Mouse (Mus musculus) heart, postnatal 36 days (tissue): Measurements from ENCODE around the gene Rest. TPM values are rescaled to one million over a fixed set of nuclear protein-coding genes. Genes with fewer than 3 reads are reported as not detected.

Experiments used
- DNase-seq, 2 experiments: peaks; one replicate each; pipeline ENCODE4 v3.0.0; 2021 to 2022
- intact Hi-C: fragments of 180-260 bp; cut with DNase I; formaldehyde crosslinking; loops from one replicate; pipeline ENCODE4 v1.15.1; 2025
- microRNA-seq, 2 experiments: library from miRNA; unstranded; fragments of <30 nt; microRNA quantifications; one replicate each; pipeline ENCODE4 v1.2.0; 2021; ENCODE audit warnings: borderline number of aligned reads in 2 of 2
- total RNA-seq, 2 experiments: library from RNA; stranded (reverse); gene quantifications; 2 replicates each; pipeline ENCODE4 v1.2.3; 2021

The Rest gene
- total RNA-seq, 2 experiments from 2014 or later: 14.8 to 16.5 TPM

- intact Hi-C loops: loop anchor here (2.0 kb wide), 1 partner anchor 41 kb away; no protein-coding TSS in a partner anchor
- DNase-seq: no peak
These were observed 42.7 kb downstream of the Rest start for GRCm38 (mm10) chr5:77307821-77308553.

DNA sequence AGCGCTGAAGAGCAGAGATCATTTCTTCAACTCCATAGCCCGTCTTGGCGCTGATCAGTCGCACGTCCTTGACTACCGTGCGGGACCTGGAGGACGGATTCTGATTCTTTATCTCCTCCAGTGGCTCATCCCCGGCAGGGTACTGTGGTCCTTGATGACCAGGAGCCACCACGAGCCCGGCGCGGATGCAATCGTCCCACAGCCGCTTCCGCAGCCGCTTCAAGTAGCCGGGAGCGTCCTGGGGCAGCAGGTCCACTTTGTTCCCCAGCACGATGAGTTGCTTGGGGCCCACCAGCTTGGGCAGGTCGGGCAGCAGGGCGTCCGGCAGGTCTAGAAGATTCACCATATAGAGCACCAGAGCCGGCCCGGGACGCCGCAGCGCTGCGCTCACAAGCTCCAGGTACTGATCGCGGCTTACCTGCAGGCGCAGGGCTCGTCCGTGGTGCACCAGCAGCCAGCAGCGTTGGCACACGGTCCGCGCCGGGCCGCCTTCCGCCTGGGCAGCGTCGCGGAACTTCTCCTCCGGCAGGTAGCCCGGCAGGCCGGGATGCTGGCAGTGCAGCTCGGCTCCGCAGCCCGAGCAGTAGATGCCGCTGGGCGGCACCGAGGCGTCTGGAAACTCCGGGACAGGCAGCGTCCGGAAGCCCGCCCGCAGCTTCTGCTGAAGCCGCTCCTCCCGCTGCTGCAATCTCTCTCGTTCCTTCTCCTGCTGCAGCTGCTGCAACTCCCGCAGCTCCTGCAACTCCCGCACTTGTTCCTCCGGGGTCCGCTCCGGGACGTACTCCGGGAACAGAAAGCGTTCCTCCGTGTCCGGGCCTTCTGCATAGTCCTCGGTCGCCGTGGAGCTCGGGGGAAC is 44.0 kb downstream of the Rest start:
- DNase-seq: no peak
- intact Hi-C loops: loop anchor here (2.0 kb wide), 1 partner anchor 42 kb away; no protein-coding TSS in a partner anchor

GRCm38 (mm10) chr5:77309924-77310772 is 44.9 kb downstream of the Rest start, which contains the start of the genes Noa1 and Polr2b:
TSS of gene Noa1 (minus strand) at chr5:77310084.
TSS of gene Polr2b (plus strand) at chr5:77310147.
- intact Hi-C loops: loop anchor here (2.0 kb wide), 1 partner anchor 43 kb away; no protein-coding TSS in a partner anchor
- DNase-seq: peak; percentile 99 to 100

DNA sequence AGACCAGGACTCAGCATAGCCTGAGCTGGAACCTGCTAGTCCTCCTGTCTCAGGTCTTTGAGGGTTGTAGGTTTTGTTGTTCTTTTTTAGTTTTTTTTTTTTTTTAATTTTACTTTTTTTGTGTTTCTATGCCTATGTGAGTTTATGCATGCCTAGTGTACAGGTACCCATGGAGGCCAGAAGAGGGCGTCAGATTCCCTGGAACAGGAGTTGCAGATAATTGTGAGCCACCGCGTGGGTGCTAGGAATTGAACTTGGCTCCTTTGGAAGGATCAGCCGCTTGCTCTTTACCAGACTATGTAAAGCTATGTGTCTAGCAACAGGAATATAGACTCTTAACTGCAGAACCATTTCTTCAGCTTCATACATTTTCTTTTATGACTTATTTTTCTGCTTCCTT is 48.9 kb downstream of the Rest start:
- intact Hi-C loops: no loop called here

DNA sequence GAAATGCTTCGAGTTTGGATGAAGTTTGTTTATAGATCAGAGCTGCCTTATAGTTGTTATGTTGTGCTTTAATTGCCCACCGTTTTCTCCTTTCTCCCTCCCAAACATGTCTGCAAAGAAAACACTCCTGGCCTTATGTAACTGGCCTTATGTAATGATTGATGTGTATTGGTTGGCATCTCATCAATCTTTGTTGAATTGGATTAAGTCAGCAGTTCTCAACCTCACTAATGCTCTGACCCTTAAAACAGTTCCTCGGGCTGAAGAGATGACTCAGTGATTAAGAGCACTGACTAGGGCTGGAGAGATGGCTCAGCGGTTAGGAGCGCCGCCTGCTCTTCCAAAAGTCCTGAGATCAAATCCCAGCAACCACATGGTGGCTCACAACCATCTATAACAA is 49.7 kb downstream of the Rest start:
- intact Hi-C loops: no loop called here
- no peak for DNase-seq

More for the DNA sequence above, 48.9 kb downstream of the Rest start:
- no peak for DNase-seq

DNA sequence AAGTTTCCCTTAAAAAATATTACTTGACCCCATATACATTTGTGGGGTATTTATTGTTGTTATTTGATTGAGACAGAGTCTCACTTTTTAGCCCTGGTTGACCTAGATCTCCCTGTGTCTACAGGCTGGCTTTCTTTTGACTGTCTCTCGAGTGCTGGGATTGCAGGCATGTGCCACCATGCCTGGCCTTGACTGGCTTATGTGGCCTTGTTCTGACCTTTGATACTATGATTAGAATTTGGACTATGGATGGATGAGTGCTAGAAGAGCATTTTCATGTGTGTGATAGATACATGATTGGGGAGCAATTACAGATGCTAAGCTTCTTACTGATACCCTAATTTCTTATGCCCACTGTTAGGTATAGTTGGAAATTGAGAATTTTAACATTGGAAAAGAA is 59.6 kb downstream of the Rest start:
- intact Hi-C loops: loop anchor here (10.0 kb wide), 1 partner anchor 340 kb away; no protein-coding TSS in a partner anchor
- DNase-seq: no peak

DNA sequence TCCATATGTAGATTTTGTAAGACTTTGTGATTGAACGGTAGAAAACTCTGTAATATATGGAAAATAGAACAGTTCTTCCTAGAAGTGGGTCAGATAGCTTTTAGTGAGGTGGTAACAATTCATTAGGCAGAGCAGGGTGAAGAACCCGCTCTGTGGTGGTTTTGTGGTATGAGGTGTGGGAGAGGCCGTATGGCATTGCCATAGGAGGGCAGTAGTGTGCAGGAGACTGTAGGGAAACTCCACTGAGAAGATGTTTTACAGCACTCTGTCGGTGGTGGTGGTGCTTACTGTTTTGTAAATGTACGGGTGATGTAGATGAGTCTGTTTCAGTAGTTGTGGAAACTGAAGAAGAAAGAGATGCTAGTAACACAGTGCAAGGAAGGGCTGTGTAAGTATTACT is 64.9 kb downstream of the Rest start:
- intact Hi-C loops: no loop called here
- DNase-seq: no peak

Small RNA genes within 50 kb of the gene (microRNA-seq; reads per million reads assigned to microRNA genes)
- gene Mir5098: 0 reads per million in 2 experiments

Other genes starting within 250 kb of the Rest start
- gene Thegl, start 249.5 kb upstream of the Rest start, total RNA-seq: not detected
- gene Hopx, start 150.4 kb upstream of the Rest start, total RNA-seq: 100 to 1,000 TPM; 405 to 444 TPM
- gene Spink2, start 54.0 kb upstream of the Rest start, total RNA-seq: under 1 TPM in 1 of 2 experiments, not detected in 1; 0.53 TPM
- gene Noa1, start 44.6 kb downstream of the Rest start, total RNA-seq: 10 to 100 TPM; 20.4 to 23.1 TPM
- gene Polr2b, start 44.7 kb downstream of the Rest start, total RNA-seq: 10 to 100 TPM; 34.8 to 38.3 TPM
- gene Igfbp7, start 142.6 kb downstream of the Rest start, total RNA-seq: 100 to 1,000 TPM; 249 to 272 TPM